Mouse (Mus musculus): ENCODE measurements around the gene Olfr894.

DNA sequence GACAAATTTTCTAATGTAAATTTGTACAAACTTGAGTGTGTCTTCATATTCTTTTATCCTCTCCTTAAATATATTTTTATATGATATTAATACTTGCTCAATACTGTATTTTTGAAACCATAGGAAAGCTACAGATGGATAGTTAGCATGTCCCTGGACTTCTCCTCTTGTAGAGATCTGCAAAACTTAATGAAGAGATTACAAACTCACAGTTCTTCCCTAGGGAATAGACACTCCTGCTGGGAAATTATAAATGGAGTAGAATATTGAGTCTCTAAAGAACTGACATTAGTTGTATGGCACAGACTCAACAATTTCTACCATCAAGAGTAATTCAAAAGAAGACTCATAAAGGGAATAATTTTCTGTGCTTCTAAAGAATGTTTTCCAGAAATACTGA is at the start of gene Olfr894:
- no peak for TF ChIP-seq CTCF (IDR thresholded peaks at IDR 0.05; ENCODE audit: borderline replicate concordance, insufficient read depth, low read length)
- TF ChIP-seq POLR2A (IDR thresholded peaks at IDR 0.05; ENCODE audit: low read depth, low read length): no peak
